Mouse (Mus musculus): Measurements from ENCODE around the gene Igtp. TPM values are rescaled to one million over a fixed set of nuclear protein-coding genes. Genes with fewer than 3 reads are reported as not detected.
A peak's percentile ranks its signal among the peaks of the same experiment; 100 is the strongest.
"Not testable (repeated sequence)": the region's sequence is repeated elsewhere in the genome, so short reads cannot be mapped to it uniquely, and the experiment has no call there.

Igtp gene
- total RNA-seq, 2 experiments from 2014 or later, result 11.5 to 12.8 TPM

DNA sequence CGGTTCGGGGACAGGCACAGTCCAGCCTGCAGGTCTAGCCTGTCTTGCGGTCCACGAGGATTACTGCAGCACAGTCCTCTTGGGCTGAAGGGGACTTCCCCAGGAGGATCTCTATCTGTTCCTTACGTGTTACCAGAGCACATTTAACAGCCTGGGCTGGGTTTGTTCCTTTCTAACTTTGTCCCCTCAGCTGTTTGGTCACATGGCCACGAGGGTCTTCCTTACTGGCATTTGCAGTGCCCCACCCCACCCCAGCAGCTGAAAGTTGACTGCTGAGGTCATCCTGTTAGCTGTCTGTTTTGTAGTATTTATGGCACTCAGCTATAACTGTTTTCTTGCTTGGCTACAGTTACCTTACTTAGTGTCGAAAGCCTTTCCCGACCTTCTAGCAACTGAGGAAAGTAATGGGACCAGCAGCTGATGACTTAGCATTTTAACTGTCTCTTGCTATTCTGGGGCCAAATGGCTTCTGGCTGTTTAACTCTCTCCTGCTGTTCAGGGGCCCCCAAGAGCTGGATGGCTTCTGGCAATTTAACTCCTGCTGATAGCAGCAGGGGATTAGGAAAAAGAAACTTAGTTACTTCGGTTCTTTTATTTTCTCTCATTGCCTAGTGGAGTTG, 11.8 kb downstream of the Igtp start:
- 0 out of 2 replicates have a peak, but pooled peaks have one; percentile 25 for ATAC-seq (replicated peaks; ENCODE audit: low FRiP score, low TSS enrichment, poor library complexity, severe bottlenecking)

- ATAC-seq (replicated peaks; ENCODE audit: low FRiP score, low TSS enrichment, poor library complexity, severe bottlenecking), result no peak
Measured at GRCm38 (mm10) chr11:58211682-58212067, 12.3 kb downstream of the Igtp start.

DNA sequence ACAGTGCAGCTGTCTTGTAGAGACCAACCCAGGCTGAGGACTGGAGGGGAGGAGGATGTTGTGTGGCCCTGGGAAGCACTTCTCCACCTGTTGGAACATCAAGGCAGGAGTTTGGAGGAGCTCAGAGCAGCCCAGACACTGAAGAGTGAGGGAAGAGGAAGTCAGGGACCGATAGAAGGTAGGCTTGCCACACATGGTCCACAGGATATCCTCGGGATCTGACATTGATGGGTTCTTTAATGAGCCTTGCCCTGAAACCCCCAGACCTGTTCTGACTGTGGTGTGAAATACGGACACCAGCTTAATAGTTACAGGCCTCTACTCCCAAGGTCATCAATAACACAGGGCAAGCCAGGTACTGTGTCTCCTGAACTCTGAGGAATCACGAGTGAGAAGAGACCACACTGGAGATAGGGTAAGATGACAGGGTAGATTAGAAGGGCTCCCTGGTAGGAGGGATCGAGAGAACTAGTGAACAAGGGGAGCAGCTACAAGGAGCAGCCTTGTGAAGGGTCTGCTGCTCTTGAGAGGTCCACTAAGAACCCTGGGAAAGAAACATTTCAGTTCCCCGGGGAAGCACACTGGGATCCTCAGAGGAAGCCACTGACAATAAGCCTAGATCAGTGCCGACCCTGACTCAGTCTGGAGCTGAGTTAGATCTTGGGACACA, 14.5 kb downstream of the Igtp start:
- no peak for ATAC-seq (replicated peaks; ENCODE audit: low FRiP score, low TSS enrichment, poor library complexity, severe bottlenecking)

DNA sequence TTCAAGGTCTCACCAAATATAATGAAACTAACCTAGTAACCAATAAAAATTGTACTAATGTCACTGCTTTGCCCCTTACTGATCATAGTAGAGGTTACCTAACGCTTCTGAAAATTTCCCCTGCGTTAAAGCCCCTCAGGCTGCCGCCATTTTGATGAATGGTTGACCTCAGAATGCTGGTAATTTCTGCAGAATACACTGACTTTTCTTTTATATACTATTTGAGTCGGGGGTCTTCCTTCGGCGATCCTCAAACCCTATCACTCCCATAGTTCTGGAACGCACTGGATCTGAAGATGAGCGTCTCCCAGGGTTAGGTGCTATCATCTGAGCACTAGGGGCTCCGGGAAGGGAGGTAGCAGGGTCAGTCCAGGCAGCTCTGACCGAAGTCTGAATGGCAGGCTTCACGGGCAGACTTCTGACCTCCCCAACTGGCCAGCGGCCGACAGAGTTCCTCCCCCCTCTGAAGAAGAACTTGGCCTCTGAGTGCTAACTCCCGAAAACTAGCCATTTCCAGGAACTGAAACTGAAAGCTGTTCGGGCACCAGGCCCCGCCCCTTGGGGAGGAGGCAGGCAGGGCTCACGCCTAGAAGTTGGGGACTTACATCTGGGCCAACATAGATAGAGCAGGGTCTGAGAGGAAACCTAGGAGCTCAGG, 15.2 kb downstream of the Igtp start:
- peak; percentile 99 for ATAC-seq (replicated peaks; ENCODE audit: low FRiP score, low TSS enrichment, poor library complexity, severe bottlenecking)

DNA sequence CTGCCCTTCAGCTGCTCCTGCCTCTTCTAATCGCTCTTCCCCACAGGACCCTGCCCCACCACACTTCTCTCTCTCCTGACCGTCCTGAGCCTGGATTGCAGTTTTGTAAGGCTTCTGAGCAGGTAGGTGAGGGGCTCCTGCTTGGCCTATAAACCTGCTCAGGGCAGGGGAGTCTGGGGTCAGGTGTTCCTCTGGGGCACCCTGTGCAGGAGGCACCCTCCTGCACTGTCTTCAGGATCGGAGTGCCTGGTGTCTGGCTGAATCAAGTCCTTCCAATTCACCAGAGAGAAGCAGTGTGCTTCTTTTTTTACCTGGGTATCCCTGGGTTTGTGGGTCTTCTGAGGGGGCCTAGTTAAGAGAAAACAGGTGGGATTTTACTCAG, 15.7 kb downstream of the Igtp start:
- not testable (repeated sequence) for ATAC-seq (replicated peaks; ENCODE audit: low FRiP score, low TSS enrichment, poor library complexity, severe bottlenecking)

DNA sequence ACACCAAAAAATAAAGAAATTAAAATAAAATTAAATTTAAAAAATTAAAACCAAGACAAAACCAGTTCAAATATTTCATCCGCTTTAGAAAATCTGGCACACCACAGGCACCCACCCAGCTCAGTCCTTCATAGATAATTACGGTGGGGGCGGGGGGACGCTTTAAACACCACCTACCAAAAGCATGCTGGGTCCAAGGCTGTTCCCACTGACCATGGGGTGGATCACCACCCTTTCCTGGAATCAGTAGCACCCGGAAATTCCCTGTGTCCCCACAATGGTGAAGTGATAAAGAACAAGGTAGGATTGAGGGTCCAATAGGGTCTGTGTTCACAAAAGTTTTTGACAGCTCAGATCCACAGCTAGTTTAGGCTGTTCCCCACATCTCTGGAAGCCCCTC, 16.5 kb downstream of the Igtp start:
- ATAC-seq (replicated peaks; ENCODE audit: low FRiP score, low TSS enrichment, poor library complexity, severe bottlenecking), result no peak

DNA sequence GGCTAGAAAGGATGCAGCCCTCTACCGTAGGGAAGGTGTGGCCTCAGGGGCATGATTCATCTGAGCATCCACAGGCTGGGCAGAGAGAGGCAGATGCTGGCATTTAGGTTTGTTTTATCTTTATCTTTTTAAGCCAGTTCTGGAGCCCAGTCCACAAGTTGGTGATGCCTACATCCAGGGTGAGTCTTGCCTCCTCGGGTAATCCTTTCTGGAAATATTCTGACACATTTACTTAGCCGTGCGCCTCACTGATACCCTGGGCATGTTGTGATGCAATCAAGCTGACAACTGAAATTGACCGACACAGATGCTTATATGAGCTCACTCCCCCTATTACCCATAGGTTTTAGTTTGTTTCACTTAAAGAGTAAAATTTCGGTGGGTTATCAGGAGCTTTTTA, 17.5 kb downstream of the Igtp start:
- no peak for ATAC-seq (replicated peaks; ENCODE audit: low FRiP score, low TSS enrichment, poor library complexity, severe bottlenecking)

- no peak for ATAC-seq (replicated peaks; ENCODE audit: low FRiP score, low TSS enrichment, poor library complexity, severe bottlenecking)
Measured at GRCm38 (mm10) chr11:58223751-58224150, 24.4 kb downstream of the Igtp start.

DNA sequence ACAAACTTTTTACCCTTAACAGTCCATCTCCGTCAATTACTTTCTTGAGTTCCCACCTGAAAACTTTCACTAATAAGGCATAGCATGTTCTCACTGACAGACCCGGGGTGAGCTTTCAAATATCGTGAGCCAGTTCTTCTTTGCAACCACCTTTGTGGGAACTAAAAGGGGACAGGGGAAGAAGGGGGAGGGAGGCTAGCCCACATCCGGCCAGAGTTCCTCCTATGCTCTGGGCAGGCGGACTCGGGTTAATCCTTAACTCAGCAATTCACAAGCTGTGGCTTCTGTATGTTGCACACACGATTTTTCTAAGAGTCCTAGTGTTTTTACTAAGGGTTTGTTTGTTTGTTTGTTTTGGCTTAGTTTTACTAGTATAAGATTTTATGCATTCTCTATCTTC, 25.0 kb downstream of the Igtp start:
- ATAC-seq (replicated peaks; ENCODE audit: low FRiP score, low TSS enrichment, poor library complexity, severe bottlenecking), result no peak

GRCm38 (mm10) chr11:58224872-58225271, 25.5 kb downstream of the Igtp start:
- not testable (repeated sequence) for ATAC-seq (replicated peaks; ENCODE audit: low FRiP score, low TSS enrichment, poor library complexity, severe bottlenecking)

- peak; percentile 87 for ATAC-seq (replicated peaks; ENCODE audit: low FRiP score, low TSS enrichment, poor library complexity, severe bottlenecking)
Measured at GRCm38 (mm10) chr11:58225655-58226054, 26.3 kb downstream of the Igtp start.

DNA sequence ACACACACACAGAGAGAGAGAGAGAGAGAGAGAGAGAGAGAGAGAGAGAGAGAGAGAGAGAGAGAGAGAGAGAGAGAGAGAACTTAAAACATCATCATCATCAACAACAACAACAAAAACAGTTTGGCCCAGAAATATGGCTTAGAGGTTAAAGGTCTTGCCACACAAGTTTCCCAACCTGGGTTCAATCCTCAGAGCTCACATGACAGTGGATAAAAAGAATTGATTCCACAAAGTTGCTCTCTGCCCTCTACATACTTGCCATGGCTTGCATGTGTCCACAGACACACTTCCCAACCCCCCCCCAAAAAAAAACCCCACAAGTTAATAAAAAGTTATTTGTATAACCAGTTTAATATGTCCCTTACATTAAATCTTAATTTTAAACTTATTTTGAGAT, 27.1 kb downstream of the Igtp start:
- ATAC-seq (replicated peaks; ENCODE audit: low FRiP score, low TSS enrichment, poor library complexity, severe bottlenecking), result no peak

- not testable (repeated sequence) for ATAC-seq (replicated peaks; ENCODE audit: low FRiP score, low TSS enrichment, poor library complexity, severe bottlenecking)
Measured at GRCm38 (mm10) chr11:58228021-58228420, 28.7 kb downstream of the Igtp start.

- ATAC-seq (replicated peaks; ENCODE audit: low FRiP score, low TSS enrichment, poor library complexity, severe bottlenecking), result no peak
Measured at GRCm38 (mm10) chr11:58230396-58230910, 31.1 kb downstream of the Igtp start.

DNA sequence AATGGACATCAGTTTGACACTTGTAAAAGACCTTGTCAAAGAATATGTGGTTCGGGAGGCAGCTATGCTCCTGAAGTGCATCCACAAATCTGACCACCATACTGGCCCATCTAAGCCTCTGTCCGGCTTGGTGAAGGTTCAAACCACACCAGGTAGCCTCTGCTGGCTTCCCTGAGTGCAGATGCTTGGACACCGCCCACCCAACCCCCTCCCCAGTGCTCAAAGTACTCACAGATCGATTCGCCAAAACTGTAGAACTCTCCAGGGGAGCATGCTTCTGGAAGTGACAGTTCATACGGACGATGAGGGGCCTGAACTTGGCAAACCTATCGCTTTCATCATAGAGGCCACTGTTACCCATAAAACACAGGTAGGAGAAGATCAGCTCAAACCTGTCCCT, 31.8 kb downstream of the Igtp start:
- no peak for ATAC-seq (replicated peaks; ENCODE audit: low FRiP score, low TSS enrichment, poor library complexity, severe bottlenecking)

DNA sequence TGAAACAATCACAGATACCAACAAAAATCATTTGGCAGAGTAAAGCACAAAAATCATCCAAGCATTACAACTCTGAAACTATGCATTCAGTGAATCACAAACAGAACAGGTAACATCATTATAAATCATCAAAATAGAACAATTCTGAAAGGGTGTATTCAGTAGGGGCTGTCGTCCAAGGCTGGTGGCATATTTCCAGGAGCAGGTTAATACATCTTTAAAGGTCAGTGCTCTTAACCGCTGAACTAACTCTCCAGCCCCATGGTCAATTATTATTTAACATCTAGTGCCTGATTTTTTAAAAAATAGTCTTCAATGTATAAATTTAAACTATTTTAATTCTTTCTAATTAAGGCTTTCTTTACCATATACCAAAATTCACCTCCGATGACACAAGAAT, 35.2 kb downstream of the Igtp start:
- not testable (repeated sequence) for ATAC-seq (replicated peaks; ENCODE audit: low FRiP score, low TSS enrichment, poor library complexity, severe bottlenecking)

GRCm38 (mm10) chr11:58235152-58235551, 35.8 kb downstream of the Igtp start:
- ATAC-seq (replicated peaks; ENCODE audit: low FRiP score, low TSS enrichment, poor library complexity, severe bottlenecking), result peak; percentile 72

DNA sequence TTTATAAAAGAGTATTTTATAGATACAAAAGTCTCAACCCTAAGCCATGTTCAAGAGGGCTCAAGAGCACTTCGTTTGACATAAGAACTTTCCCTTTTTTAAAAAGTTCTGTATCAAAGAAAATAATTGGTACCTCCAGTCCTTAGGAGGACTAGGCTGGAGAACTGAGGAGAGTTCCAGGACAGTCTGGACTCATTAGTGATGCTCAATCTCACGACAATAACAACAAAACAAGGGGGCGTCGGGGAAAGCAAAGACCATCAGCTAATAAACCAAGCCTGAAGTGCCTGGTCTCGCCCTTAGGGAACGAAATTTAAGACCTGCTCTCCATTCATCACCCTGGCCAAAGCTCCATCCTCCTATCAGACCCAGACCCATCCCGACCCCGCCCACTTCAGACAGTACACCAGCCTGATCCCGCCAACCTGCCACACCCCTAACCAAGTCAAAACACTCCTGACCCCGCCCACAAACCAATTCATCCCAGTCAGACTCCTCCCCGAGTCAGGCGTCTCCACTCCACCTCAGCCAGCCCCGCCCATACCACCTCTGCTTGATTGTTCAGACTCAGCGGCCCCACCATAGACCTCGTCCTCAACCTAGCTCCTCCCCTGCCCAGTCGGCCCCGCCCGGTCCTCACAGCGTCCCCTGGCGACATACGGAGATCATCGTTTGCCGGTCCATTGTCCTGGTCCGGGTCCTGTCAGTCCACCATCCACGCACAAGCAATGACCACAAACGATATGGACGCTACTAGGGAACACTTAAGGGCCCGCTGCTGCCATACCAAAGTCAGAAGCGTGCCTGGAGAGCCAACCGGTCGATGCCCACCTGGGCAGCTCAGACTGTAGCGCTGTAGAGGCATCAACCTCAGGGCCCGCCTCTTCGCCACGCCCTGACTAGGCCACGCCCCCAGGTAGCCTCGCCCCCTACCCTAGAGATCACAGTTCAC, 39.8 kb downstream of the Igtp start:
- peak; percentile 95 for ATAC-seq (replicated peaks; ENCODE audit: low FRiP score, low TSS enrichment, poor library complexity, severe bottlenecking)

GRCm38 (mm10) chr11:58247294-58247693, 47.9 kb downstream of the Igtp start:
- no peak for ATAC-seq (replicated peaks; ENCODE audit: low FRiP score, low TSS enrichment, poor library complexity, severe bottlenecking)

All from megakaryocyte-erythroid progenitor cell, adult 5-6 weeks (primary cell).